Mouse (Mus musculus) heart, embryonic 11.5 days (tissue): ENCODE measurements around the gene Bcat1. TPM values are rescaled to one million over a fixed set of nuclear protein-coding genes. Genes with fewer than 3 reads are reported as not detected.

Experiments
- ATAC-seq: fragments of 200-750 bp; cut with Nextera tagmentation; replicated peaks from 2 replicates; pipeline ENCODE4 v1.8.0; 2017; ENCODE audit warnings: moderate library complexity; ENCODE audit not compliant: insufficient number of reproducible peaks, low FRiP score, low TSS enrichment
- H3K27ac ChIP-seq: fragments of 300-500 bp; sonication (generic); 2 replicates; pipeline ENCODE4 v1.5.1; 2014; ENCODE audit warnings: mild to moderate bottlenecking, low read depth, low read length
- H3K27me3 ChIP-seq: fragments of 300-500 bp; sonication (generic); 2 replicates; pipeline ENCODE4 v1.6.1; 2014; ENCODE audit warnings: mild to moderate bottlenecking, low read length, mixed read lengths; ENCODE audit not compliant: control insufficient read depth, insufficient read depth
- H3K36me3 ChIP-seq: fragments of 300-500 bp; sonication (generic); 2 replicates; pipeline ENCODE4 v1.6.1; 2014; ENCODE audit warnings: mild to moderate bottlenecking, low read length, moderate library complexity, mixed read lengths; ENCODE audit not compliant: control insufficient read depth, insufficient read depth
- H3K4me1 ChIP-seq: fragments of 300-500 bp; sonication (generic); 2 replicates; pipeline ENCODE4 v1.6.1; 2014; ENCODE audit warnings: low read length; ENCODE audit not compliant: control insufficient read depth, insufficient read depth
- H3K4me2 ChIP-seq: fragments of 300-500 bp; sonication (generic); 2 replicates; pipeline ENCODE4 v1.6.1; 2014; ENCODE audit warnings: mild to moderate bottlenecking, moderate library complexity
- H3K4me3 ChIP-seq: fragments of 300-500 bp; sonication (generic); 2 replicates; pipeline ENCODE4 v1.5.1; 2014; ENCODE audit warnings: low read depth, low read length
- H3K9ac ChIP-seq: fragments of 300-500 bp; sonication (generic); 2 replicates; pipeline ENCODE4 v1.6.1; 2014; ENCODE audit warnings: mild to moderate bottlenecking, low read depth, low read length, moderate library complexity
- H3K9me3 ChIP-seq: fragments of 300-500 bp; sonication (generic); replicated peaks from 2 replicates; pipeline ENCODE4 v1.6.1; 2016; ENCODE audit warnings: low read length; ENCODE audit not compliant: control insufficient read depth
- WGBS: fragments of 180-500 bp; shearing (Covaris S2); extraction: QIAGEN DNeasy Blood & Tissue Kit; methylation state at CpG from one replicate; pipeline ENCODE4 v1.1.7; 2014; ENCODE audit not compliant: insufficient replicate concordance; 5-methylcytosine and 5-hydroxymethylcytosine counted together
- polyA plus RNA-seq: library from polyadenylated mRNA; unstranded; fragments of >200 nt; fragmentation: Nextera tagmentation; extraction: Ambion mirVana; gene quantifications from 2 replicates; pipeline ENCODE4 v1.2.1, GENCODE M21; 2014

Gene Bcat1
- polyA plus RNA-seq, 1 experiment from 2014 or later: 24.1 TPM

- Histone ChIP-seq H3K4me1 (peaks cover 5% of the 10 kb centered on the region; the same call in 1 of the 2 replicates), H3K36me3 (no peaks in the 10 kb centered on the region), H3K9me3 (no peaks in the 10 kb centered on the region), H3K9ac (no peak overlapping the region), H3K4me3 (no peak overlapping the region), H3K4me2 (no peak overlapping the region), H3K27me3 (no peaks in the 10 kb centered on the region), H3K27ac (no peak overlapping the region)
- 48% methylated on average over 4 of the region's 4 CpGs for WGBS
- ATAC-seq: no peak
Measured at GRCm38 (mm10) chr6:145088451-145089113, 12.6 kb upstream of the Bcat1 start.

GRCm38 (mm10) chr6:145084343-145085117 lies 8.5 kb upstream of the Bcat1 start:
- no peak for ATAC-seq
- H3K9ac ChIP-seq: no peak overlapping the region
- WGBS: 85% methylated on average over 8 of the region's 8 CpGs
- H3K4me1 ChIP-seq: peaks cover 4% of the 10 kb centered on the region; the same call in 1 of the 2 replicates
- no peak overlapping the region for H3K4me2 ChIP-seq
- H3K4me3 ChIP-seq: no peak overlapping the region
- no peaks in the 10 kb centered on the region for H3K36me3 ChIP-seq
- no peak overlapping the region for H3K27ac ChIP-seq
- no peaks in the 10 kb centered on the region for H3K9me3 ChIP-seq
- no peaks in the 10 kb centered on the region for H3K27me3 ChIP-seq

- Histone ChIP-seq H3K9ac (no peak overlapping the region), H3K27ac (no peak overlapping the region), H3K4me3 (no peak overlapping the region), H3K9me3 (no peaks in the 10 kb centered on the region), H3K27me3 (no peaks in the 10 kb centered on the region), H3K4me2 (no peak overlapping the region), H3K4me1 (no peaks in the 10 kb centered on the region), H3K36me3 (no peaks in the 10 kb centered on the region)
- WGBS: 48% methylated on average over 4 of the region's 4 CpGs
- ATAC-seq: no peak
Measured at GRCm38 (mm10) chr6:145081721-145082120, 5.7 kb upstream of the Bcat1 start.

GRCm38 (mm10) chr6:145079087-145079759 lies 3.2 kb upstream of the Bcat1 start:
- Histone ChIP-seq H3K9ac (no peak overlapping the region), H3K9me3 (no peaks in the 10 kb centered on the region), H3K27me3 (peaks cover 12% of the 10 kb centered on the region), H3K4me1 (no peaks in the 10 kb centered on the region), H3K4me2 (no peak overlapping the region), H3K27ac (no peak overlapping the region), H3K36me3 (no peaks in the 10 kb centered on the region), H3K4me3 (no peak overlapping the region)
- 57% methylated on average over 9 of the region's 9 CpGs for WGBS
- ATAC-seq: no peak

GRCm38 (mm10) chr6:145076286-145076685 lies 302 bp upstream of the Bcat1 start:
- no peak for ATAC-seq
- Histone ChIP-seq H3K9ac (no peak overlapping the region), H3K27me3 (peaks cover 12% of the 10 kb centered on the region), H3K27ac (no peak overlapping the region), H3K9me3 (no peaks in the 10 kb centered on the region), H3K4me1 (no peaks in the 10 kb centered on the region), H3K4me2 (peak overlapping the region; percentile 94), H3K36me3 (no peaks in the 10 kb centered on the region), H3K4me3 (peak overlapping the region; percentile 52)
- 14% methylated on average over 9 of the region's 9 CpGs for WGBS

GRCm38 (mm10) chr6:145075088-145075547 lies 866 bp downstream of the Bcat1 start:
- Histone ChIP-seq H3K9me3 (no peaks in the 10 kb centered on the region), H3K27me3 (peaks cover 12% of the 10 kb centered on the region), H3K4me3 (peak overlapping the region; percentile 52), H3K4me1 (no peaks in the 10 kb centered on the region), H3K9ac (peak overlapping the region; percentile 63; the same call in 1 of the 2 replicates), H3K4me2 (peak overlapping the region; percentile 94), H3K36me3 (no peaks in the 10 kb centered on the region), H3K27ac (no peak overlapping the region)
- ATAC-seq: 0 out of 2 replicates have a peak, but pooled peaks have one; percentile 29
- under 1% methylated on average over 20 of the region's 20 CpGs for WGBS

- peaks cover 12% of the 10 kb centered on the region for H3K27me3 ChIP-seq
- no peaks in the 10 kb centered on the region for H3K4me1 ChIP-seq
- H3K4me2 ChIP-seq: no peak overlapping the region
- no peaks in the 10 kb centered on the region for H3K36me3 ChIP-seq
- no peaks in the 10 kb centered on the region for H3K9me3 ChIP-seq
- no peak overlapping the region for H3K27ac ChIP-seq
- no peak overlapping the region for H3K9ac ChIP-seq
- no peak overlapping the region for H3K4me3 ChIP-seq
- no peak for ATAC-seq
Measured at GRCm38 (mm10) chr6:145074461-145074860, 1.5 kb downstream of the Bcat1 start.

GRCm38 (mm10) chr6:145069921-145070320 lies 6.1 kb downstream of the Bcat1 start:
- H3K36me3 ChIP-seq: no peaks in the 10 kb centered on the region
- H3K9me3 ChIP-seq: no peaks in the 10 kb centered on the region
- WGBS: 75% methylated on average over 2 of the region's 2 CpGs
- ATAC-seq: no peak
- H3K4me1 ChIP-seq: no peaks in the 10 kb centered on the region
- no peaks in the 10 kb centered on the region for H3K27me3 ChIP-seq
- H3K27ac ChIP-seq: no peak overlapping the region
- no peak overlapping the region for H3K4me3 ChIP-seq
- H3K4me2 ChIP-seq: no peak overlapping the region
- H3K9ac ChIP-seq: no peak overlapping the region
